Mouse (Mus musculus) CH12.LX (cell line): ENCODE results near the gene Akr1d1.

Experiments
- CTCF ChIP-seq, 2 experiments: IDR thresholded peaks in 1 of 2; conservative IDR thresholded peaks in 1 of 2; 2 replicates each; pipeline ENCODE4 v1.5.1; 2011 to 2012; ENCODE audit warnings: low read depth in 2 of 2, low read length in 2 of 2, improper control_type of control experiment in 1 of 2, inconsistent platforms in 1 of 2, mild to moderate bottlenecking in 1 of 2, moderate library complexity in 1 of 2
- HCFC1 ChIP-seq: IDR thresholded peaks from 2 replicates; pipeline ENCODE4 v1.6.1; 2012; ENCODE audit warnings: low read depth, mild to moderate bottlenecking, inconsistent platforms, low read length, improper control_type of control experiment
- IRF4 ChIP-seq: IDR thresholded peaks from 2 replicates; pipeline ENCODE4 v1.6.1; 2014; ENCODE audit warnings: low read depth, mild to moderate bottlenecking, inconsistent platforms, low read length, improper control_type of control experiment
- MAZ ChIP-seq: IDR thresholded peaks from 2 replicates; pipeline ENCODE4 v1.6.1; 2012; ENCODE audit warnings: low read depth, mild to moderate bottlenecking, inconsistent platforms, low read length, improper control_type of control experiment, moderate library complexity
- NELFE ChIP-seq: IDR thresholded peaks from 2 replicates; pipeline ENCODE4 v1.6.1; 2011; ENCODE audit warnings: low read depth, low read length, improper control_type of control experiment
- PAX5 ChIP-seq: IDR thresholded peaks from 2 replicates; pipeline ENCODE4 v1.6.1; 2012; ENCODE audit warnings: low read length, inconsistent platforms, mixed read lengths
- POLR2A ChIP-seq: IDR thresholded peaks from 2 replicates; pipeline ENCODE4 v1.6.1; 2011; ENCODE audit warnings: low read depth, mild to moderate bottlenecking, improper control_type of control experiment, low read length
- TCF12 ChIP-seq: IDR thresholded peaks from 2 replicates; pipeline ENCODE4 v1.6.1; 2014; ENCODE audit warnings: low read depth, mild to moderate bottlenecking, inconsistent platforms, low read length, improper control_type of control experiment
- USF1 ChIP-seq: IDR thresholded peaks from 2 replicates; pipeline ENCODE4 v1.6.1; 2014; ENCODE audit warnings: low read depth, mild to moderate bottlenecking, inconsistent platforms, low read length, improper control_type of control experiment
- ZKSCAN1 ChIP-seq: IDR thresholded peaks from 2 replicates; pipeline ENCODE4 v1.6.1; 2012; ENCODE audit warnings: low read depth, inconsistent platforms, low read length, improper control_type of control experiment, borderline replicate concordance
- ZMIZ1 ChIP-seq: IDR thresholded peaks from 2 replicates; pipeline ENCODE4 v1.6.1; 2012; ENCODE audit warnings: low read depth, mild to moderate bottlenecking, inconsistent platforms, low read length, improper control_type of control experiment

- TF ChIP-seq POLR2A, result no peak
- TF ChIP-seq CTCF (conservative IDR thresholded peaks at IDR 0.05 in 1 of 2, IDR thresholded peaks at IDR 0.05 in 1 of 2; ENCODE audit: low read depth in 2 of 2, low read length in 2 of 2), result no peak
- no peak for TF ChIP-seq IRF4
- no peak for TF ChIP-seq USF1
- TF ChIP-seq NELFE, result no peak
- no peak for TF ChIP-seq ZMIZ1
- no peak for TF ChIP-seq HCFC1
- TF ChIP-seq TCF12, result no peak
- no peak for TF ChIP-seq MAZ
- no peak for TF ChIP-seq ZKSCAN1
- no peak for TF ChIP-seq PAX5
Observed at GRCm38 (mm10) chr6:37492241-37492640, 37.7 kb upstream of the Akr1d1 start.
